Mouse (Mus musculus): ENCODE results near the gene Tmem253. TPM values are rescaled to one million over a fixed set of nuclear protein-coding genes. Genes with fewer than 3 reads are reported as not detected.
"Not testable (repeated sequence)": the region's sequence is repeated elsewhere in the genome, so short reads cannot be mapped to it uniquely, and the experiment has no call there.

Gene Tmem253
- total RNA-seq, 2 experiments from 2014 or later: 0.39 to 0.95 TPM

- DNase-seq (ENCODE audit: low spot score in 2 of 2): no peak
Observed at GRCm38 (mm10) chr14:52021138-52021529, 5.7 kb downstream of the Tmem253 start.

GRCm38 (mm10) chr14:52021568-52022212 is 6.2 kb downstream of the Tmem253 start:
- DNase-seq (ENCODE audit: low spot score in 2 of 2): no peak

GRCm38 (mm10) chr14:52022244-52022708 is 6.8 kb downstream of the Tmem253 start:
- DNase-seq (ENCODE audit: low spot score in 2 of 2): no peak

- peak; percentile 82 to 89 for DNase-seq (ENCODE audit: low spot score in 2 of 2)
Observed at GRCm38 (mm10) chr14:52022709-52023459, 7.4 kb downstream of the Tmem253 start.

GRCm38 (mm10) chr14:52024133-52024532 is 8.7 kb downstream of the Tmem253 start:
- DNase-seq (ENCODE audit: low spot score in 2 of 2): no peak

- no peak for DNase-seq (ENCODE audit: low spot score in 2 of 2)
Observed at GRCm38 (mm10) chr14:52026342-52026741, 10.9 kb downstream of the Tmem253 start.

- DNase-seq (ENCODE audit: low spot score in 2 of 2): no peak
Observed at GRCm38 (mm10) chr14:52035926-52036325, 20.5 kb downstream of the Tmem253 start.

- DNase-seq (ENCODE audit: low spot score in 2 of 2): no peak
Observed at GRCm38 (mm10) chr14:52039332-52039731, 23.9 kb downstream of the Tmem253 start.

GRCm38 (mm10) chr14:52042359-52042758 is 26.9 kb downstream of the Tmem253 start, which contains the start of gene Olfr221:
Gene Olfr221 (minus strand): TSS chr14:52042459.
- DNase-seq (ENCODE audit: low spot score in 2 of 2): not testable (repeated sequence)

GRCm38 (mm10) chr14:52043446-52043845 is 28.0 kb downstream of the Tmem253 start:
- DNase-seq (ENCODE audit: low spot score in 2 of 2): no peak

- DNase-seq (ENCODE audit: low spot score in 2 of 2): peak in 1 of 2 experiments; percentile 24
Observed at GRCm38 (mm10) chr14:52044901-52045678, 29.6 kb downstream of the Tmem253 start.

GRCm38 (mm10) chr14:52045966-52046565 is 30.6 kb downstream of the Tmem253 start:
- no peak for DNase-seq (ENCODE audit: low spot score in 2 of 2)

- DNase-seq (ENCODE audit: low spot score in 2 of 2): not testable (repeated sequence)
Observed at GRCm38 (mm10) chr14:52052720-52053119, 37.3 kb downstream of the Tmem253 start.

- DNase-seq (ENCODE audit: low spot score in 2 of 2): no peak
Observed at GRCm38 (mm10) chr14:52059982-52060381, 44.5 kb downstream of the Tmem253 start.

GRCm38 (mm10) chr14:52060800-52061199 is 45.3 kb downstream of the Tmem253 start:
- no peak for DNase-seq (ENCODE audit: low spot score in 2 of 2)

GRCm38 (mm10) chr14:52061798-52062197 is 46.3 kb downstream of the Tmem253 start:
- DNase-seq (ENCODE audit: low spot score in 2 of 2): no peak

- DNase-seq (ENCODE audit: low spot score in 2 of 2): no peak
Observed at GRCm38 (mm10) chr14:52066135-52066534, 50.7 kb downstream of the Tmem253 start.

Data from layer of hippocampus, postnatal 14 days (tissue).